Mouse (Mus musculus): ENCODE measurements around the gene Ociad1. TPM values are rescaled to one million over a fixed set of nuclear protein-coding genes. Genes with fewer than 3 reads are reported as not detected.
"Not testable (repeated sequence)": the region's sequence is repeated elsewhere in the genome, so short reads cannot be mapped to it uniquely, and the experiment has no call there.

Ociad1 gene
- polyA plus RNA-seq, 1 experiment from 2014 or later, result 172 TPM

GRCm38 (mm10) chr5:73314654-73315053, 22.1 kb downstream of the Ociad1 start:
- H3K36me3 ChIP-seq (ENCODE audit: control insufficient read depth, insufficient read depth, low read length), result peaks cover 13% of the 10 kb centered on the region
- no peak overlapping the region for H3K4me3 ChIP-seq (ENCODE audit: low read depth, low read length)
- no peak overlapping the region for H3K27ac ChIP-seq (ENCODE audit: low read depth, low read length)
- H3K9ac ChIP-seq (ENCODE audit: low read length), result no peak overlapping the region
- H3K27me3 ChIP-seq (ENCODE audit: control insufficient read depth, insufficient read depth, low read length), result no peaks in the 10 kb centered on the region
- H3K9me3 ChIP-seq (ENCODE audit: control insufficient read depth, low read length), result no peaks in the 10 kb centered on the region
- H3K4me1 ChIP-seq (ENCODE audit: control insufficient read depth, insufficient read depth, low read length), result no peaks in the 10 kb centered on the region
- DNase-seq (ENCODE audit: low spot score) (no peak), ATAC-seq (ENCODE audit: insufficient read depth, low FRiP score, low TSS enrichment) (no peak)
- H3K4me2 ChIP-seq (ENCODE audit: low read depth), result no peak overlapping the region
- WGBS, result 86% methylated on average over 2 of the region's 2 CpGs

- peaks cover 4% of the 10 kb centered on the region; the same call in 1 of the 2 replicates for H3K36me3 ChIP-seq (ENCODE audit: control insufficient read depth, insufficient read depth, low read length)
- DNase-seq (ENCODE audit: low spot score) (no peak), ATAC-seq (ENCODE audit: insufficient read depth, low FRiP score, low TSS enrichment) (no peak)
- H3K9me3 ChIP-seq (ENCODE audit: control insufficient read depth, low read length), result no peaks in the 10 kb centered on the region
- WGBS, result 94% methylated on average over 5 of the region's 5 CpGs
- H3K9ac ChIP-seq (ENCODE audit: low read length), result no peak overlapping the region
- H3K27ac ChIP-seq (ENCODE audit: low read depth, low read length), result no peak overlapping the region
- no peaks in the 10 kb centered on the region for H3K27me3 ChIP-seq (ENCODE audit: control insufficient read depth, insufficient read depth, low read length)
- H3K4me1 ChIP-seq (ENCODE audit: control insufficient read depth, insufficient read depth, low read length), result no peaks in the 10 kb centered on the region
- no peak overlapping the region for H3K4me2 ChIP-seq (ENCODE audit: low read depth)
- no peak overlapping the region for H3K4me3 ChIP-seq (ENCODE audit: low read depth, low read length)
Observed at GRCm38 (mm10) chr5:73319306-73319705, 26.7 kb downstream of the Ociad1 start.

GRCm38 (mm10) chr5:73322684-73323083, 30.1 kb downstream of the Ociad1 start:
- ATAC-seq (ENCODE audit: insufficient read depth, low FRiP score, low TSS enrichment); H3K4me3 ChIP-seq (ENCODE audit: low read depth, low read length); DNase-seq (ENCODE audit: low spot score); H3K36me3 ChIP-seq (ENCODE audit: control insufficient read depth, insufficient read depth, low read length); H3K4me1 ChIP-seq (ENCODE audit: control insufficient read depth, insufficient read depth, low read length); H3K27me3 ChIP-seq (ENCODE audit: control insufficient read depth, insufficient read depth, low read length); H3K4me2 ChIP-seq (ENCODE audit: low read depth); H3K9ac ChIP-seq (ENCODE audit: low read length); H3K9me3 ChIP-seq (ENCODE audit: control insufficient read depth, low read length); H3K27ac ChIP-seq (ENCODE audit: low read depth, low read length): not testable (repeated sequence)
- 83% methylated on average over 1 of the region's 1 CpGs for WGBS

GRCm38 (mm10) chr5:73323602-73324001, 31.0 kb downstream of the Ociad1 start:
- 83% methylated on average over 5 of the region's 5 CpGs for WGBS
- Histone ChIP-seq H3K4me3 (ENCODE audit: low read depth, low read length) (no peak overlapping the region), H3K27me3 (ENCODE audit: control insufficient read depth, insufficient read depth, low read length) (no peaks in the 10 kb centered on the region), H3K4me2 (ENCODE audit: low read depth) (no peak overlapping the region), H3K27ac (ENCODE audit: low read depth, low read length) (no peak overlapping the region), H3K36me3 (ENCODE audit: control insufficient read depth, insufficient read depth, low read length) (no peaks in the 10 kb centered on the region), H3K9ac (ENCODE audit: low read length) (no peak overlapping the region), H3K9me3 (ENCODE audit: control insufficient read depth, low read length) (no peaks in the 10 kb centered on the region), H3K4me1 (ENCODE audit: control insufficient read depth, insufficient read depth, low read length) (no peaks in the 10 kb centered on the region)
- DNase-seq (ENCODE audit: low spot score) (no peak), ATAC-seq (ENCODE audit: insufficient read depth, low FRiP score, low TSS enrichment) (no peak)

GRCm38 (mm10) chr5:73324526-73325170, 32.1 kb downstream of the Ociad1 start:
- Histone ChIP-seq H3K9me3 (ENCODE audit: control insufficient read depth, low read length) (no peaks in the 10 kb centered on the region), H3K36me3 (ENCODE audit: control insufficient read depth, insufficient read depth, low read length) (no peaks in the 10 kb centered on the region), H3K9ac (ENCODE audit: low read length) (no peak overlapping the region), H3K4me2 (ENCODE audit: low read depth) (no peak overlapping the region), H3K27ac (ENCODE audit: low read depth, low read length) (no peak overlapping the region), H3K4me3 (ENCODE audit: low read depth, low read length) (no peak overlapping the region), H3K27me3 (ENCODE audit: control insufficient read depth, insufficient read depth, low read length) (no peaks in the 10 kb centered on the region), H3K4me1 (ENCODE audit: control insufficient read depth, insufficient read depth, low read length) (no peaks in the 10 kb centered on the region)
- no peak for ATAC-seq (ENCODE audit: insufficient read depth, low FRiP score, low TSS enrichment)
- no peak for DNase-seq (ENCODE audit: low spot score)
- WGBS, result 78% methylated on average over 8 of the region's 8 CpGs

- ATAC-seq (ENCODE audit: insufficient read depth, low FRiP score, low TSS enrichment) (no peak), DNase-seq (ENCODE audit: low spot score) (no peak)
- no peak overlapping the region for H3K9ac ChIP-seq (ENCODE audit: low read length)
- H3K27me3 ChIP-seq (ENCODE audit: control insufficient read depth, insufficient read depth, low read length), result no peaks in the 10 kb centered on the region
- 28% methylated on average over 4 of the region's 4 CpGs for WGBS
- H3K4me3 ChIP-seq (ENCODE audit: low read depth, low read length), result no peak overlapping the region
- H3K27ac ChIP-seq (ENCODE audit: low read depth, low read length), result 0 out of 2 replicates have a peak overlapping the region, but pooled peaks have one; percentile 4
- H3K4me1 ChIP-seq (ENCODE audit: control insufficient read depth, insufficient read depth, low read length), result no peaks in the 10 kb centered on the region; the same call in 1 of the 2 replicates
- H3K36me3 ChIP-seq (ENCODE audit: control insufficient read depth, insufficient read depth, low read length), result no peaks in the 10 kb centered on the region
- H3K4me2 ChIP-seq (ENCODE audit: low read depth), result no peak overlapping the region
- H3K9me3 ChIP-seq (ENCODE audit: control insufficient read depth, low read length), result no peaks in the 10 kb centered on the region
Observed at GRCm38 (mm10) chr5:73331002-73331401, 38.4 kb downstream of the Ociad1 start.

- H3K4me2 ChIP-seq (ENCODE audit: low read depth), result no peak overlapping the region
- DNase-seq (ENCODE audit: low spot score) (no peak), ATAC-seq (ENCODE audit: insufficient read depth, low FRiP score, low TSS enrichment) (no peak)
- no peaks in the 10 kb centered on the region for H3K9me3 ChIP-seq (ENCODE audit: control insufficient read depth, low read length)
- no peak overlapping the region for H3K9ac ChIP-seq (ENCODE audit: low read length)
- no peak overlapping the region for H3K4me3 ChIP-seq (ENCODE audit: low read depth, low read length)
- 0 out of 2 replicates have a peak, but pooled peaks cover 8% of the 10 kb centered on the region for H3K4me1 ChIP-seq (ENCODE audit: control insufficient read depth, insufficient read depth, low read length)
- whole genome bisulfite sequencing, result 85% methylated on average over 5 of the region's 5 CpGs
- no peak overlapping the region for H3K27ac ChIP-seq (ENCODE audit: low read depth, low read length)
- H3K36me3 ChIP-seq (ENCODE audit: control insufficient read depth, insufficient read depth, low read length), result no peaks in the 10 kb centered on the region
- no peaks in the 10 kb centered on the region for H3K27me3 ChIP-seq (ENCODE audit: control insufficient read depth, insufficient read depth, low read length)
Observed at GRCm38 (mm10) chr5:73336448-73336847, 43.9 kb downstream of the Ociad1 start.

- Histone ChIP-seq H3K4me1 (ENCODE audit: control insufficient read depth, insufficient read depth, low read length) (0 out of 2 replicates have a peak, but pooled peaks cover 8% of the 10 kb centered on the region), H3K27ac (ENCODE audit: low read depth, low read length) (0 out of 2 replicates have a peak overlapping the region, but pooled peaks have one; percentile 20), H3K4me3 (ENCODE audit: low read depth, low read length) (peak overlapping the region; percentile 54), H3K9me3 (ENCODE audit: control insufficient read depth, low read length) (no peaks in the 10 kb centered on the region), H3K27me3 (ENCODE audit: control insufficient read depth, insufficient read depth, low read length) (no peaks in the 10 kb centered on the region), H3K36me3 (ENCODE audit: control insufficient read depth, insufficient read depth, low read length) (no peaks in the 10 kb centered on the region), H3K9ac (ENCODE audit: low read length) (peak overlapping the region; percentile 72), H3K4me2 (ENCODE audit: low read depth) (peak overlapping the region; percentile 93)
- WGBS, result 5% methylated on average over 28 of the region's 41 CpGs
- peak; percentile 53 for DNase-seq (ENCODE audit: low spot score)
- peak; percentile 75 for ATAC-seq (ENCODE audit: insufficient read depth, low FRiP score, low TSS enrichment)
Observed at GRCm38 (mm10) chr5:73337961-73338831, 45.6 kb downstream of the Ociad1 start.
